Mouse (Mus musculus) E14TG2a.4 (cell line): ENCODE data around the gene Ube2f.

Experiments
- H3K27me3 ChIP-seq: 2 replicates; pipeline ENCODE4 v1.6.1; 2014; ENCODE audit warnings: low read length, control low read depth; ENCODE audit not compliant: insufficient read depth
- H3K36me3 ChIP-seq: 2 replicates; pipeline ENCODE4 v1.6.1; 2014; ENCODE audit warnings: low read length, control low read depth; ENCODE audit not compliant: insufficient read depth
- H3K4me1 ChIP-seq: replicated peaks from 2 replicates; pipeline ENCODE4 v1.6.1; 2014; ENCODE audit warnings: low read depth, low read length, control low read depth
- H3K4me3 ChIP-seq: replicated peaks from 2 replicates; pipeline ENCODE4 v1.5.1; 2014; ENCODE audit warnings: mild to moderate bottlenecking, low read length
- H3K9me3 ChIP-seq: 2 replicates; pipeline ENCODE4 v1.6.1; 2014; ENCODE audit warnings: low read length, control low read depth
- CTCF ChIP-seq: conservative IDR thresholded peaks from 2 replicates; pipeline ENCODE4 v1.5.1; 2014; ENCODE audit warnings: low read length
- NANOG ChIP-seq: IDR thresholded peaks from 2 replicates; pipeline ENCODE4 v1.6.1; 2014; ENCODE audit warnings: borderline replicate concordance, low read length, mixed read lengths
- POU5F1 ChIP-seq: IDR thresholded peaks from 2 replicates; pipeline ENCODE4 v1.6.1; 2014; ENCODE audit warnings: low read length, borderline replicate concordance

The Ube2f gene

GRCm38 (mm10) chr1:91240685-91241084, 9.4 kb upstream of the Ube2f start:
- Histone ChIP-seq H3K9me3 (no peaks in the 10 kb centered on the region), H3K4me3 (no peak overlapping the region), H3K4me1 (no peaks in the 10 kb centered on the region), H3K36me3 (no peaks in the 10 kb centered on the region), H3K27me3 (peaks cover 5% of the 10 kb centered on the region; the same call in 1 of the 2 replicates)
- TF ChIP-seq CTCF (no peak), POU5F1 (no peak), NANOG (no peak)

- TF ChIP-seq CTCF, result no peak
- no peak for TF ChIP-seq POU5F1
- no peak for TF ChIP-seq NANOG
- H3K36me3 ChIP-seq, result no peaks in the 10 kb centered on the region
These were observed 8.9 kb upstream of the Ube2f start for GRCm38 (mm10) chr1:91241249-91241648.

GRCm38 (mm10) chr1:91248242-91248641, 1.9 kb upstream of the Ube2f start:
- Histone ChIP-seq H3K27me3 (no peaks in the 10 kb centered on the region), H3K4me3 (no peak overlapping the region), H3K36me3 (peaks cover 4% of the 10 kb centered on the region; the same call in 1 of the 2 replicates), H3K9me3 (no peaks in the 10 kb centered on the region), H3K4me1 (peaks cover 31% of the 10 kb centered on the region)
- no peak for TF ChIP-seq NANOG
- no peak for TF ChIP-seq POU5F1
- TF ChIP-seq CTCF, result no peak

More at GRCm38 (mm10) chr1:91241249-91241648, 8.9 kb upstream of the Ube2f start:
- H3K9me3 ChIP-seq, result no peaks in the 10 kb centered on the region
- H3K4me1 ChIP-seq, result no peaks in the 10 kb centered on the region
- H3K27me3 ChIP-seq, result peaks cover 2% of the 10 kb centered on the region; the same call in 1 of the 2 replicates
- no peak overlapping the region for H3K4me3 ChIP-seq

GRCm38 (mm10) chr1:91248970-91249369, 1.1 kb upstream of the Ube2f start:
- no peak for TF ChIP-seq POU5F1
- TF ChIP-seq NANOG, result no peak
- TF ChIP-seq CTCF, result no peak

GRCm38 (mm10) chr1:91250415-91251147, 477 bp downstream of the Ube2f start:
- peaks cover 22% of the 10 kb centered on the region for H3K36me3 ChIP-seq
- peak overlapping the region; percentile 95 for H3K4me3 ChIP-seq
- H3K9me3 ChIP-seq, result no peaks in the 10 kb centered on the region
- no peaks in the 10 kb centered on the region for H3K27me3 ChIP-seq
- peaks cover 37% of the 10 kb centered on the region for H3K4me1 ChIP-seq
- no peak for TF ChIP-seq NANOG
- no peak for TF ChIP-seq CTCF
- no peak for TF ChIP-seq POU5F1

More at GRCm38 (mm10) chr1:91248970-91249369, 1.1 kb upstream of the Ube2f start:
- Histone ChIP-seq H3K9me3 (no peaks in the 10 kb centered on the region), H3K27me3 (no peaks in the 10 kb centered on the region), H3K36me3 (peaks cover 7% of the 10 kb centered on the region), H3K4me3 (peak overlapping the region; percentile 46; the same call in 1 of the 2 replicates), H3K4me1 (peaks cover 37% of the 10 kb centered on the region)

- H3K36me3 ChIP-seq, result peaks cover 26% of the 10 kb centered on the region
- no peak for TF ChIP-seq CTCF
- no peak for TF ChIP-seq POU5F1
- TF ChIP-seq NANOG, result no peak
- H3K27me3 ChIP-seq, result no peaks in the 10 kb centered on the region
- H3K4me1 ChIP-seq, result peaks cover 37% of the 10 kb centered on the region
- peak overlapping the region; percentile 95 for H3K4me3 ChIP-seq
- no peaks in the 10 kb centered on the region for H3K9me3 ChIP-seq
These were observed 1.1 kb downstream of the Ube2f start for GRCm38 (mm10) chr1:91251148-91251650.

- 0 out of 2 replicates have a peak, but pooled peaks have one; percentile 6 for TF ChIP-seq CTCF
- TF ChIP-seq POU5F1, result no peak
- H3K27me3 ChIP-seq, result no peaks in the 10 kb centered on the region
- peaks cover 33% of the 10 kb centered on the region for H3K36me3 ChIP-seq
- H3K4me3 ChIP-seq, result no peak overlapping the region
- no peaks in the 10 kb centered on the region for H3K9me3 ChIP-seq
- peaks cover 37% of the 10 kb centered on the region for H3K4me1 ChIP-seq
These were observed 1.8 kb downstream of the Ube2f start for GRCm38 (mm10) chr1:91251927-91252326.

- Histone ChIP-seq H3K4me1 (peaks cover 9% of the 10 kb centered on the region), H3K4me3 (no peak overlapping the region), H3K9me3 (no peaks in the 10 kb centered on the region), H3K27me3 (no peaks in the 10 kb centered on the region), H3K36me3 (peaks cover 42% of the 10 kb centered on the region)
- TF ChIP-seq NANOG, result no peak
- no peak for TF ChIP-seq POU5F1
- TF ChIP-seq CTCF, result no peak
These were observed 7.8 kb downstream of the Ube2f start for GRCm38 (mm10) chr1:91257918-91258317.

GRCm38 (mm10) chr1:91259794-91260193, 9.7 kb downstream of the Ube2f start:
- TF ChIP-seq POU5F1 (no peak), NANOG (no peak), CTCF (no peak)
- Histone ChIP-seq H3K4me3 (no peak overlapping the region), H3K27me3 (no peaks in the 10 kb centered on the region), H3K4me1 (0 out of 2 replicates have a peak, but pooled peaks cover 3% of the 10 kb centered on the region), H3K36me3 (peaks cover 39% of the 10 kb centered on the region), H3K9me3 (no peaks in the 10 kb centered on the region)
